Mouse (Mus musculus) testis, adult 2 months (tissue): Measurements from ENCODE around the gene Cacna1c. TPM values are rescaled to one million over a fixed set of nuclear protein-coding genes. Genes with fewer than 3 reads are reported as not detected.
A peak's percentile ranks its signal among the peaks of the same experiment; 100 is the strongest.

ENCODE experiments used
- H3K27ac ChIP-seq: fragments of 200-500 bp; 2 replicates; pipeline ENCODE4 v1.5.1; 2012; ENCODE audit warnings: low read depth, low read length; ENCODE audit not compliant: control insufficient read depth, insufficient read depth
- H3K27me3 ChIP-seq: fragments of 200-500 bp; 2 replicates; pipeline ENCODE4 v1.6.1; 2012; ENCODE audit warnings: mild to moderate bottlenecking, low read length, moderate library complexity; ENCODE audit not compliant: control insufficient read depth, insufficient read depth
- H3K36me3 ChIP-seq: fragments of 200-500 bp; 2 replicates; pipeline ENCODE4 v1.6.1; 2012; ENCODE audit warnings: mild to moderate bottlenecking, low read length; ENCODE audit not compliant: control insufficient read depth, insufficient read depth
- H3K4me1 ChIP-seq: fragments of 200-500 bp; 2 replicates; pipeline ENCODE4 v1.6.1; 2012; ENCODE audit warnings: low read length; ENCODE audit not compliant: control insufficient read depth, insufficient read depth
- H3K4me3 ChIP-seq: fragments of 200-500 bp; 2 replicates; pipeline ENCODE4 v1.5.1; 2012; ENCODE audit warnings: low read depth, mild to moderate bottlenecking, low read length, moderate library complexity, mixed read lengths; ENCODE audit not compliant: control insufficient read depth
- CTCF ChIP-seq: fragments of 200-500 bp; IDR thresholded peaks from 2 replicates; pipeline ENCODE4 v1.5.1; 2012; ENCODE audit warnings: low read depth, mild to moderate bottlenecking, inconsistent platforms, low read length, moderate library complexity; ENCODE audit not compliant: control insufficient read depth, insufficient read depth, insufficient replicate concordance
- POLR2A ChIP-seq: fragments of 200-500 bp; IDR thresholded peaks from 2 replicates; pipeline ENCODE4 v1.6.1; 2012; ENCODE audit warnings: low read depth, mild to moderate bottlenecking, inconsistent platforms, low read length, moderate library complexity; ENCODE audit not compliant: control insufficient read depth
- polyA plus RNA-seq: library from polyadenylated mRNA; depleted of rRNA; stranded (reverse); fragments of >200 nt; gene quantifications from 2 replicates; pipeline ENCODE4 v1.2.3, GENCODE M21; 2012

Gene Cacna1c
- polyA plus RNA-seq, 1 experiment: 1.8 TPM

DNA sequence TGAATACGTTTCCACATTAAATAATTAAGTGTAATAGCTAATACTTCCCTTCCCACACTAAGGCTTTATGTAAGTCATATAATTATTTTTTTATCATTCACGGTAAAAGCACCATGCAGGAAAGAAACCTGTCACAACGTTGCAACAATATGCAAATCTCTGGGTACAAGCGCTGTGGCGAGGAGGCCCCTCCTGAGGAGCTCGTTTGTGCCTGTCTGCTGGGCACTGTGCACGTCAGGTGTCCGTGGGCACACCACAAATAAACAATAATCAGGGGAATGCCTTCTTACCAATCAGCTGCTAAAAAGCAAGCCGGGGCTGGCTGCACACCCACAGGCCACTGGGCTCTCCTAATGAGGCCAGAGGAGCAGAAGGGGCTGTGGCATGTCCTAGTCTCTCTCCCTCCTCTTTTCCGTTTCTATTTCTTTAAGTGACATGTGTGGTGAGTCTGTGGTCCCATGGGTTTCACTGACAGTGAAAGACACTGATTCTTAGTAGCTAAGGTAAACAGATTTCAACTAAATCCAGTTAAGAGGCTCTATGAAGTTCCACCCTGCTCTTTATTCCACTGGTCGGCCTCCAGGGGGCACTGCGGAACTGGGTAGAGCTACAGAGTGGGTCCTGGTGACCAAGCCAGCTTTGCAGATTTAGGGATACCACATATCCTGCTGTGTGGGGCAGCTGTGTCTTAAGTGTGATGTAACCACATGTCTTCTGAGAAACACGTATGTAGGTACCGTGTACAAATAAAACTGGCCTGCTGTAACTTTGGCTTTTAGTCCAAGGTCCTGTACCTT lies 549.8 kb downstream of the Cacna1c start:
- H3K27ac ChIP-seq: no peak overlapping the region
- no peaks in the 10 kb centered on the region for H3K36me3 ChIP-seq
- H3K4me3 ChIP-seq: no peak overlapping the region
- H3K4me1 ChIP-seq: no peaks in the 10 kb centered on the region
- no peaks in the 10 kb centered on the region for H3K27me3 ChIP-seq
- TF ChIP-seq CTCF (peak; percentile 67; the same call in 1 of the 2 replicates), POLR2A (no peak)

DNA sequence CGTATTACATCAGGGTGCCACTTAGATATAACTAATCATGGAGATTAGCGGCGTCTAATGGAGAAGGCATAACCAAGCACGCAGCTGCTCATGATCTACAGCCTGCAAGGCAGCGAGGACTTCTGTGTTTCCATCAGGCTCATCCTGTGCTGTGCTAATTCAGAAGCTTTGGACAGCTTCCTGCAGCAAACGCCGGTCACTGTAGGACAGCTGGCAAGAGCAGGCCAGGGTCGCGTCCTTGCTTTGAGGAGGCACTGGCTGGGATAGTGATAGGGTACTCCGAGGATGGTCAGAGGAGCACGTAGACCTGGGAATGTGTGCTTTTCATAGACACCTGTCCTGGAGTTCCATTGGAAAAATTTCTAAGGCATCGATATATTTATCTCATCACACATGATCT lies 551.4 kb downstream of the Cacna1c start:
- Histone ChIP-seq H3K4me1 (no peaks in the 10 kb centered on the region), H3K4me3 (no peak overlapping the region), H3K36me3 (no peaks in the 10 kb centered on the region), H3K27me3 (no peaks in the 10 kb centered on the region), H3K27ac (no peak overlapping the region)
- TF ChIP-seq CTCF (no peak), POLR2A (no peak)

DNA sequence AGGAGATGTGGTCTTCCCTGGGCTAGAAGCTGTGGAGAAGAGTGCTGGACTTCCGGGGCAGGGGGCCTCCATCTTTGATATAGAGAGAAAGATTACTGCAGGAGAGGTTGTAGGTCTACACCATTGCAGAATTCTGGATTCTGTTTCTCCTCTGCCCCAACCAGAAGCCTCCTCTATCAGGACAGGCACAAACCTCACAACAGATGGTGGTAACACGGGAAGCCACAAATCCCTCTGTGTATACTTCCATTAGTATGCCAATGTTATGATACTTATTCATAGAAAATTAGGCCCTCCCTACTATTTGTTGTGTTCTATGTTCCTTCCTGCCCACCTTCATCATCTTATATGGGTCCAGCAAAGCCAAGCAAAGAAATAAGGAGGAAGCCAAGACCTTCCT lies 552.7 kb downstream of the Cacna1c start:
- TF ChIP-seq POLR2A (no peak), CTCF (no peak)
- Histone ChIP-seq H3K4me1 (no peaks in the 10 kb centered on the region), H3K36me3 (no peaks in the 10 kb centered on the region), H3K27ac (no peak overlapping the region), H3K4me3 (no peak overlapping the region), H3K27me3 (no peaks in the 10 kb centered on the region)

DNA sequence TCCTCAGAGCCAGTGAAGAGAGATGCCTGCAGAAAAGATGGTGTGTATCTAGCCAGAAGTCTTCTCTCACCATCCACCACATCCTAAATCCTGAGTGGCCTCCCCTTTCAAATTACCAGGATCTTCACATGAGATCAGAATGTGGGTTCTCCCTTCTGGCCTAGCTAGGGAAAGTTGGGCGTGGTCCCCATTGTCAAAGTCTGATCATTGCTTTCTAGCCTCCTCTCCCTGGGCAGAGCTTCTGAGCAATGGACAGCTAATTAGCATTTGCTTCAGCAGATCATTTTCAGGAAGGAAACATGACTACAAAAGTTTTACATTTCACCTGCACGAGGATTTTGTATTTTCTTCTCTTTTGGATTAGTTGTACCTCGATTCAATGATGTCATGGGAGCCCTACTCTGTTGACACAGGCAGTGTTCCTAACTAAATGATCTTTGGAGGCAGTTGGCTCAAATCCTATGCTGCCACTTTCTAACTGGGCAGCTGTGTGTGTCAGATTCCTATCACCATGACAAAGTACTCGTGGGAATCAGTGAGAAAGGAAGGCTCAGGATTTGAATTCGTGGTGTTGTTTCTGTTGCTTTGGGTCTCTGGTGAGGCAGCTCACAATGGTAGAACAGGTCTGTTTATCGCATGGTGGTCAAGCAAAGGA lies 554.4 kb downstream of the Cacna1c start:
- no peaks in the 10 kb centered on the region for H3K4me1 ChIP-seq
- no peak overlapping the region for H3K27ac ChIP-seq
- H3K36me3 ChIP-seq: no peaks in the 10 kb centered on the region
- H3K27me3 ChIP-seq: no peaks in the 10 kb centered on the region
- TF ChIP-seq POLR2A (no peak), CTCF (no peak)
- no peak overlapping the region for H3K4me3 ChIP-seq

DNA sequence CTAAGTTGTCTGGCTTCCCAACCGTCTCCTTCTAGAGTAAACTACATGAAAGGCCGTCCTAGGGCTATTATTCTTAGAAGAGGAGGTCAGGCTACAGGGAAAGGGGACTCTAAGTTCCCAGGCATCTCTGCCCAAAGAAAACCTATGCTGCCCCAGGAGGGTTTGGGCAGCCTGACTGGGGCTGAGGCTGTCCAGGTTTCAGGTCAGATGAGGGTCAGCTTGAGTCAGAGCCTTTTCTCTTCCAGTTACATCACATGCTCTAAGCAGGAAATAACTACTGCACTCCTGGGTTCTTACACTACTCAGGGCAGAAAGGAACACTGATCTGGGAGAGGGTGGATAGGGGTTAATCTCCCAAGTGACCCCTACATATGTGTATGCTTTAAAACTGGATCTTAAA lies 556.4 kb downstream of the Cacna1c start:
- H3K4me1 ChIP-seq: no peaks in the 10 kb centered on the region
- H3K27me3 ChIP-seq: no peaks in the 10 kb centered on the region
- H3K36me3 ChIP-seq: no peaks in the 10 kb centered on the region
- no peak for TF ChIP-seq CTCF
- H3K4me3 ChIP-seq: no peak overlapping the region
- no peak overlapping the region for H3K27ac ChIP-seq

DNA sequence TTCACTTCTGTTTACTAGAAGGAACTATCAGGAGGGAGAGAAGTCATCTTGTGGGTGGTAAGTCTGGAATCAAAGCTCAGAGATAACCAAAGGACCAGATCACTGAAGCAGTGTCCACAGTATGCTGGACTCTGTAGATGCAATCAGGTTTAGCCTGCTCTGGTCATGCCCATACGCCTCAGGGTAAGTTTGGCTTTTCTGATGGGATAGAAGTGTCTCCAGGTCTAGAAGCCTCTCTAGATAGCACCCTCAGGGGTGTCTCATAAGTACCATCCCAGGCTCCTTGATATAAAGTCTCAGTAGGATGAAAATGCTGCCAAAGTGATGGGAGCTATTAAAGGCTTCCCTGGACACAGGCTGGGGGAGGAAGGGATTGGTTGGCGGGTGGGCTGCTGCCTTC lies 557.3 kb downstream of the Cacna1c start:
- Histone ChIP-seq H3K27ac (no peak overlapping the region), H3K4me1 (no peaks in the 10 kb centered on the region), H3K4me3 (no peak overlapping the region), H3K27me3 (no peaks in the 10 kb centered on the region), H3K36me3 (no peaks in the 10 kb centered on the region)
- no peak for TF ChIP-seq POLR2A
- no peak for TF ChIP-seq CTCF

DNA sequence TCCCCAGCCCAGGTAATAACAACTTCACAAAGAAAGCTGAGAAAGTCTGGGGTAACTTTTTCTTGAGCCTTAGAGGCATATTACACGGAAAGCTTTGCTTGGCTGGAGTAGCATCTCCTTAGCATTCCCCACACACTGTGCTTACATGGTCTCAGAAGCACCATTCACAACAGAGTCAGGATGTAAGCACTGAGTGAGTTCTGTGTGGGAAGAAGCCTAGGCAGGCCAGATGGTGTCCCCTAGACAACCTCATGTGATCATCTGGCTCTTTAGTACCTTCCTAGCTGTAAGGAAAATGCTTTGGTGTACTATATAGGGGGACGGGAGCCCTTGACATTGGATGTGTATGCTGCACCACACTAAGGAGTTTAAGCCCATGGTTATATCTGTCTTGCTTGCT lies 563.7 kb downstream of the Cacna1c start:
- Histone ChIP-seq H3K27ac (no peak overlapping the region), H3K36me3 (no peaks in the 10 kb centered on the region), H3K27me3 (no peaks in the 10 kb centered on the region), H3K4me1 (no peaks in the 10 kb centered on the region), H3K4me3 (no peak overlapping the region)
- no peak for TF ChIP-seq CTCF
- TF ChIP-seq POLR2A: no peak
